8 mouse cellular contexts compared by ENCODE assay signal in the genomic region with DNA sequence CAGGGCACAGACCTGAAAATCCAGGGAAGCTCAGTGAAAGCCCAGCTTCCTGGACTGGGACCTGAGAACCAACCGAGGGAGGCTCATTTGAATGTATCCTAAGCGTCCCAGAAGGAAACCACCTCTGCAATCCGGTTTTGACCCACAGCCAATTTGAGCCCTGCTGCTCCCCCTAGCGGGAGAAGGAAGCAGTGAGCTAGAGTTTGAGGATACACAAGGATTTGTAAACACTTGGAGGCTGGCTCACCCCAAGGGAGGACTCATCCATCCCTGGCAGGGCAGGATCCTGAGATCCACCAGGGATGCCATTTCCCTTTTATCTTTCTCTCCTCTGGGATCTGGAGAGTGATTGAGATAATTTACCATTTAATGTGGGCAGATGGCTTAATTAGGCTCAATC. TPM values are rescaled to one million over a fixed set of nuclear protein-coding genes. Genes with fewer than 3 reads are reported as not detected.
DNase-seq lines count a peak whose midpoint lies in the region; ATAC-seq and TF ChIP-seq lines count a peak whose summit lies in the region.

No protein-coding gene starts in this region.

- TF ChIP-seq POLR2A in kidney, adult 2 months (IDR thresholded peaks at IDR 0.05; ENCODE audit: low read depth, low read length): no peak

- WGBS in kidney, adult 2 months: 2% methylated on average over 4 of the region's 4 CpGs
- 3% methylated on average over 4 of the region's 4 CpGs for WGBS in kidney, embryonic 14.5 days
- WGBS in heart, postnatal 0 days: 2% methylated on average over 4 of the region's 4 CpGs

- no peak overlapping the region for H3K9ac ChIP-seq in kidney, embryonic 14.5 days (ENCODE audit: low read depth, low read length)
- no peak overlapping the region for H3K9ac ChIP-seq in heart, postnatal 0 days (replicated peaks; ENCODE audit: low read depth, low read length)

- no peak for TF ChIP-seq EP300 in heart, postnatal 0 days (IDR thresholded peaks at IDR 0.05; ENCODE audit: low read depth)

- no peak overlapping the region for H3K4me3 ChIP-seq in kidney, adult 2 months (ENCODE audit: insufficient read depth, low read depth, low read length)
- H3K4me3 ChIP-seq in kidney, embryonic 14.5 days (ENCODE audit: low read length): no peak overlapping the region
- H3K4me3 ChIP-seq in heart, postnatal 0 days (ENCODE audit: low read depth, low read length): no peak overlapping the region
- H3K4me3 ChIP-seq in left cerebral cortex, adult 2 months: no peak overlapping the region

- intact Hi-C loops in left cerebral cortex, adult 2 months (cut with DNase I): no loop called here

- no peaks in the 10 kb centered on the region for H3K36me3 ChIP-seq in kidney, adult 2 months (ENCODE audit: control insufficient read depth, insufficient read depth, low read length)
- no peaks in the 10 kb centered on the region for H3K36me3 ChIP-seq in kidney, embryonic 14.5 days (ENCODE audit: control insufficient read depth, insufficient read depth, low read length)
- no peaks in the 10 kb centered on the region for H3K36me3 ChIP-seq in heart, postnatal 0 days (replicated peaks; ENCODE audit: control insufficient read depth, insufficient read depth, low read length)
- H3K36me3 ChIP-seq in splenic B cell, adult 2 months (ENCODE audit: control insufficient read depth, insufficient read depth, low read length, poor library complexity, severe bottlenecking): no peaks in the 10 kb centered on the region

- H3K4me1 ChIP-seq in kidney, adult 2 months (ENCODE audit: control insufficient read depth, insufficient read depth, low read length): no peaks in the 10 kb centered on the region
- no peaks in the 10 kb centered on the region for H3K4me1 ChIP-seq in kidney, embryonic 14.5 days (ENCODE audit: control insufficient read depth, insufficient read depth, low read length)
- peaks cover 2% of the 10 kb centered on the region for H3K4me1 ChIP-seq in heart, postnatal 0 days (ENCODE audit: control insufficient read depth, insufficient read depth)

- no peak overlapping the region for H3K27ac ChIP-seq in kidney, adult 2 months (ENCODE audit: insufficient read depth, low read depth, low read length)
- H3K27ac ChIP-seq in kidney, embryonic 14.5 days (ENCODE audit: low read depth, low read length): no peak overlapping the region
- no peak overlapping the region for H3K27ac ChIP-seq in heart, postnatal 0 days (ENCODE audit: low read depth)
- no peak overlapping the region for H3K27ac ChIP-seq in left cerebral cortex, adult 2 months

- peak; percentile 80 for TF ChIP-seq CTCF in kidney, adult 2 months (conservative IDR thresholded peaks at IDR 0.05; ENCODE audit: insufficient read depth, insufficient read length, low read depth, low read length)
- peak; percentile 76 for TF ChIP-seq CTCF in heart, postnatal 0 days (IDR thresholded peaks at IDR 0.05; ENCODE audit: low read depth)
- peak; percentile 74 for TF ChIP-seq CTCF in left cerebral cortex, adult 2 months (IDR thresholded peaks at IDR 0.05)

- no peaks in the 10 kb centered on the region; the same call in 1 of the 2 replicates for H3K27me3 ChIP-seq in kidney, adult 2 months (replicated peaks; ENCODE audit: control insufficient read depth, insufficient read depth, low read length)
- H3K27me3 ChIP-seq in kidney, embryonic 14.5 days (ENCODE audit: control insufficient read depth, insufficient read depth, low read length): no peaks in the 10 kb centered on the region
- no peaks in the 10 kb centered on the region for H3K27me3 ChIP-seq in heart, postnatal 0 days (ENCODE audit: control insufficient read depth, insufficient read depth, low read length)
- H3K27me3 ChIP-seq in splenic B cell, adult 2 months (ENCODE audit: control insufficient read depth, insufficient read depth, low read length, poor library complexity, severe bottlenecking): no peaks in the 10 kb centered on the region

- no peak for ATAC-seq in kidney, embryonic 14.5 days (ENCODE audit: low FRiP score, low TSS enrichment)
- no peak for ATAC-seq in heart, postnatal 0 days (ENCODE audit: insufficient read depth, low read depth)

- DNase-seq in kidney, adult 2 months: peak; percentile 73
- DNase-seq in adrenal gland, postnatal 10 days: peak; percentile 82
- peak; percentile 78 for DNase-seq in embryo, embryonic 11 days
- DNase-seq in heart, postnatal 0 days (ENCODE audit: low spot score): peak; percentile 66
- peak; percentile 36 to 61 for DNase-seq in left cerebral cortex, adult 2 months (ENCODE audit: extremely low spot score in 1 of 2, low spot score in 2 of 2)
- DNase-seq in naive thymus-derived CD4-positive, alpha-beta T cell, adult 2 months (ENCODE audit: low read depth): peak; percentile 69
- DNase-seq in splenic B cell, adult 2 months (ENCODE audit: low read depth, low spot score): peak; percentile 68

- no peaks in the 10 kb centered on the region for H3K9me3 ChIP-seq in kidney, embryonic 14.5 days (ENCODE audit: control insufficient read depth, low read length)
- H3K9me3 ChIP-seq in heart, postnatal 0 days (replicated peaks; ENCODE audit: control insufficient read depth, low read length): no peaks in the 10 kb centered on the region

- H3K4me2 ChIP-seq in kidney, embryonic 14.5 days (replicated peaks; ENCODE audit: low read depth, low read length): no peak overlapping the region
- H3K4me2 ChIP-seq in heart, postnatal 0 days (ENCODE audit: low read depth, low read length): no peak overlapping the region

RNA-seq across cellular contexts. Expression of a gene that starts 45.9 kb away (rescaled TPM):
- polyA plus RNA-seq in kidney, adult 2 months (2012; rRNA removed): 6.2 and 6.4 TPM in 2 replicates
- polyA plus RNA-seq in kidney, embryonic 14.5 days (2014; fragmentation: Nextera tagmentation; extraction: Ambion mirVana): 20.9 and 21.0 TPM in 2 replicates
- 10 to 100 TPM; 35.7 to 39.0 TPM for total RNA-seq in adrenal gland, postnatal 10 days (2021)
- 22.8 and 25.5 TPM in 2 replicates for total RNA-seq in heart, postnatal 0 days (2014; rRNA removed; ENCODE audit: low replicate concordance)
- 8.3 and 8.4 TPM in 2 replicates for polyA plus RNA-seq in heart, postnatal 0 days (2015; fragmentation: Nextera tagmentation; extraction: Ambion mirVana)
- 10 to 100 TPM; 27.1 to 28.1 TPM for total RNA-seq in left cerebral cortex, adult 2 months (2021)
